Mouse (Mus musculus) myocyte (in vitro differentiated cells): ENCODE data around the gene Ceacam10.

Experiments used
- CEBPB ChIP-seq: IDR thresholded peaks from 2 replicates; pipeline ENCODE4 v1.6.1; 2011; ENCODE audit warnings: mild to moderate bottlenecking, moderate library complexity; ENCODE audit not compliant: poor library complexity, insufficient read depth, severe bottlenecking
- E2F4 ChIP-seq: IDR thresholded peaks from one replicate; pipeline ENCODE4 v1.6.1; 2011; ENCODE audit warnings: mild to moderate bottlenecking, control low read depth, moderate library complexity; ENCODE audit not compliant: insufficient read depth
- MAX ChIP-seq: IDR thresholded peaks from one replicate; pipeline ENCODE4 v1.6.1; 2011; ENCODE audit warnings: low read depth, mild to moderate bottlenecking, control low read depth
- MYOD1 ChIP-seq, 3 experiments: IDR thresholded peaks; one replicate each; pipeline ENCODE4 v1.6.1; 2011; ENCODE audit warnings: control low read depth in 2 of 3, low read depth in 2 of 3, mild to moderate bottlenecking in 2 of 3, moderate library complexity in 1 of 3; ENCODE audit not compliant: insufficient read length in 2 of 3, control insufficient read depth in 1 of 3
- MYOG ChIP-seq, 3 experiments: IDR thresholded peaks; one replicate each; pipeline ENCODE4 v1.6.1; 2011; ENCODE audit warnings: control low read depth in 2 of 3, low read depth in 2 of 3, mild to moderate bottlenecking in 2 of 3; ENCODE audit not compliant: insufficient read length in 2 of 3, control insufficient read depth in 1 of 3, insufficient read depth in 1 of 3
- POLR2A ChIP-seq: IDR thresholded peaks from one replicate; pipeline ENCODE4 v1.6.1; 2011; ENCODE audit warnings: low read depth, mild to moderate bottlenecking, control low read depth, moderate library complexity; ENCODE audit not compliant: insufficient read length
- POLR2AphosphoS2 ChIP-seq: IDR thresholded peaks from one replicate; pipeline ENCODE4 v1.6.1; 2011; ENCODE audit warnings: low read depth, control low read depth; ENCODE audit not compliant: insufficient read length
- SRF ChIP-seq: IDR thresholded peaks from one replicate; pipeline ENCODE4 v1.6.1; 2011; ENCODE audit warnings: low read depth; ENCODE audit not compliant: control insufficient read depth, insufficient read length
- TCF12 ChIP-seq: IDR thresholded peaks from one replicate; pipeline ENCODE4 v1.6.1; 2011; ENCODE audit warnings: mild to moderate bottlenecking, control low read depth; ENCODE audit not compliant: poor library complexity, insufficient read depth, severe bottlenecking
- USF1 ChIP-seq: IDR thresholded peaks from one replicate; pipeline ENCODE4 v1.6.1; 2011; ENCODE audit warnings: low read depth, mild to moderate bottlenecking, control low read depth, moderate library complexity

DNA sequence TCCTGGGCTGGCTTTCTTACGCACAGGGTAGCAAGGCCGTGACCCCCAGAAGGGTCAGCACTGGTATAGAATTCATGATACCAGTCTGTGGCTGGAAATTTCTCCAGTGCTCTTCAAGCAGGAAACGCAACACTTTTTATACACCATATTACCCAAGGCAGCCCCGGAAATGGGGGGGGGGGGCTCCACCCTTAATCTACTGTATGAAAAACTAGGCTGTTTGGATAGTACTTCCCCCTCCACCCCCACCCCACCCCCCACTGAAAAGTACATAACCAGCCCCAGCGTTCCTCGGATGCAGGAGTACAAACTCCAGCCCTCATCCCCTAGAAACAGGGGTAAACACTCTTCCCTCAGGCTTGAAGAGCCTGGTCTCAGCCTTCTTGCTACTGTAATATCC is 16.8 kb upstream of the Ceacam10 start, which contains the start of gene Cd177:
- TF ChIP-seq POLR2A (no peak), MYOG (IDR thresholded peaks at IDR 0.05; ENCODE audit: control insufficient read depth in 1 of 3, insufficient read depth in 1 of 3, insufficient read length in 2 of 3, low read depth in 2 of 3) (no peak), E2F4 (no peak), MAX (no peak), TCF12 (no peak), USF1 (no peak), POLR2AphosphoS2 (no peak), SRF (no peak), CEBPB (no peak), MYOD1 (IDR thresholded peaks at IDR 0.05; ENCODE audit: control insufficient read depth in 1 of 3, insufficient read length in 2 of 3, low read depth in 2 of 3) (no peak)
